ENCODE assay signal across 21 mouse cellular contexts in genomic region chr11:55110566-55111169, GRCm38 (mm10). TPM values are rescaled to one million over a fixed set of nuclear protein-coding genes. Genes with fewer than 3 reads are reported as not detected.
DNase-seq lines count a peak whose midpoint lies in the region; ATAC-seq and TF ChIP-seq lines count a peak whose summit lies in the region.
"Had no signal": no experiment of that assay in that cellular context is flagged by ENCODE, and none has a peak within 500 bp of the region (broad histone marks: within the 10 kb centered on the region; RNA-seq: fewer than 3 reads in every experiment).

No protein-coding gene starts in this region.

- H3K4me3 ChIP-seq in heart, embryonic 13.5 days = no peak overlapping the region
- no peak overlapping the region for H3K4me3 ChIP-seq in kidney, postnatal 0 days (replicated peaks; ENCODE audit: low read depth, low read length)
- no peak overlapping the region for H3K4me3 ChIP-seq in kidney, adult 2 months (ENCODE audit: insufficient read depth, low read depth, low read length)
- H3K4me3 ChIP-seq in gastrocnemius, adult 2 months = no peak overlapping the region
- H3K4me3 ChIP-seq: embryonic facial prominence, embryonic 13.5 days; forebrain, embryonic 10.5 days; megakaryocyte, embryonic 14.5 days had no signal

- intact Hi-C loops in gastrocnemius, adult 2 months (cut with DNase I) = no loop called here

- TF ChIP-seq POLR2A in kidney, adult 2 months (IDR thresholded peaks at IDR 0.05; ENCODE audit: low read depth, low read length) = no peak

- peaks cover 4% of the 10 kb centered on the region; the same call in 1 of the 2 replicates for H3K9me3 ChIP-seq in heart, embryonic 13.5 days
- H3K9me3 ChIP-seq in kidney, postnatal 0 days (replicated peaks; ENCODE audit: low read length) = no peaks in the 10 kb centered on the region
- H3K9me3 ChIP-seq: embryonic facial prominence, embryonic 13.5 days; forebrain, embryonic 10.5 days had no signal

- peaks cover 30% of the 10 kb centered on the region for H3K4me1 ChIP-seq in heart, embryonic 13.5 days
- H3K4me1 ChIP-seq in kidney, postnatal 0 days (replicated peaks; ENCODE audit: insufficient read depth, low read length) = 0 out of 2 replicates have a peak, but pooled peaks cover 8% of the 10 kb centered on the region
- H3K4me1 ChIP-seq in kidney, adult 2 months (ENCODE audit: control insufficient read depth, insufficient read depth, low read length) = peaks cover 6% of the 10 kb centered on the region; the same call in 1 of the 2 replicates
- H3K4me1 ChIP-seq: embryonic facial prominence, embryonic 13.5 days had no signal

- no peak for ATAC-seq in heart, embryonic 13.5 days (ENCODE audit: extremely low read depth, insufficient number of reproducible peaks, low FRiP score, low TSS enrichment)
- peak; percentile 86 for ATAC-seq in kidney, postnatal 0 days (replicated peaks; ENCODE audit: low FRiP score, low read depth)
- ATAC-seq: inflammation-experienced regulatory T-cells, adult 6 months; liver, postnatal 0 days had no signal

- H3K27me3 ChIP-seq in heart, embryonic 13.5 days (replicated peaks) = no peaks in the 10 kb centered on the region
- no peaks in the 10 kb centered on the region for H3K27me3 ChIP-seq in kidney, postnatal 0 days (ENCODE audit: insufficient read depth, low read length)
- no peaks in the 10 kb centered on the region for H3K27me3 ChIP-seq in kidney, adult 2 months (replicated peaks; ENCODE audit: control insufficient read depth, insufficient read depth, low read length)
- H3K27me3 ChIP-seq: embryonic facial prominence, embryonic 13.5 days had no signal

- 65% methylated on average over 7 of the region's 7 CpGs for WGBS in heart, embryonic 13.5 days
- 19% methylated on average over 7 of the region's 7 CpGs for WGBS in kidney, postnatal 0 days
- WGBS in kidney, adult 2 months = 44% methylated on average over 7 of the region's 7 CpGs

- H3K27ac ChIP-seq in heart, embryonic 13.5 days (replicated peaks) = 0 out of 2 replicates have a peak overlapping the region, but pooled peaks have one; percentile 39
- peak overlapping the region; percentile 1; the same call in 1 of the 2 replicates for H3K27ac ChIP-seq in kidney, postnatal 0 days
- no peak overlapping the region for H3K27ac ChIP-seq in kidney, adult 2 months (ENCODE audit: insufficient read depth, low read depth, low read length)
- no peak overlapping the region for H3K27ac ChIP-seq in gastrocnemius, adult 2 months
- H3K27ac ChIP-seq: embryonic facial prominence, embryonic 13.5 days; forebrain, embryonic 10.5 days had no signal

- no peak for DNase-seq in heart, adult 11 months
- peak; percentile 87 for DNase-seq in kidney, postnatal 0 days (ENCODE audit: low spot score)
- DNase-seq in kidney, adult 2 months = no peak
- DNase-seq in right cerebral cortex, postnatal 14 days = peak; percentile 23
- DNase-seq in right cerebral cortex, postnatal 10 days (ENCODE audit: low spot score in 2 of 2) = no peak
- DNase-seq in yolk sac, embryonic 10.5 days (ENCODE audit: low spot score) = peak; percentile 52
- no peak for DNase-seq in gastrocnemius, adult 2 months
- DNase-seq: heart, postnatal 36 days; liver, postnatal 0 days; thymus, postnatal 25 days had no signal

- peaks cover 24% of the 10 kb centered on the region; the same call in 1 of the 2 replicates for H3K36me3 ChIP-seq in heart, embryonic 13.5 days
- H3K36me3 ChIP-seq in kidney, postnatal 0 days (ENCODE audit: insufficient read depth, low read length) = 0 out of 2 replicates have a peak, but pooled peaks cover 4% of the 10 kb centered on the region
- no peaks in the 10 kb centered on the region; the same call in 1 of the 2 replicates for H3K36me3 ChIP-seq in kidney, adult 2 months (ENCODE audit: control insufficient read depth, insufficient read depth, low read length)
- H3K36me3 ChIP-seq: forebrain, embryonic 10.5 days had no signal

- H3K4me2 ChIP-seq in heart, embryonic 13.5 days = no peak overlapping the region
- H3K4me2 ChIP-seq in kidney, postnatal 0 days (ENCODE audit: low read length) = no peak overlapping the region
- H3K4me2 ChIP-seq: embryonic facial prominence, embryonic 13.5 days had no signal

- no peak overlapping the region for H3K9ac ChIP-seq in heart, embryonic 13.5 days
- H3K9ac ChIP-seq in kidney, postnatal 0 days (ENCODE audit: low read depth, low read length) = no peak overlapping the region
- H3K9ac ChIP-seq: embryonic facial prominence, embryonic 13.5 days; liver, postnatal 0 days had no signal

- TF ChIP-seq CTCF in kidney, postnatal 0 days (IDR thresholded peaks at IDR 0.05; ENCODE audit: low read depth) = no peak
- no peak for TF ChIP-seq CTCF in kidney, adult 2 months (conservative IDR thresholded peaks at IDR 0.05; ENCODE audit: insufficient read depth, insufficient read length, low read depth, low read length)
- no peak for TF ChIP-seq CTCF in gastrocnemius, adult 2 months (IDR thresholded peaks at IDR 0.05)

RNA-seq across cellular contexts. Expression of gene Gm2a, which starts 12.8 kb away (rescaled TPM):
- 42.2 and 45.3 TPM in 2 replicates for polyA plus RNA-seq in heart, embryonic 13.5 days (2015; fragmentation: Nextera tagmentation; extraction: Ambion mirVana)
- polyA plus RNA-seq in kidney, postnatal 0 days (2015; fragmentation: Nextera tagmentation; extraction: Ambion mirVana) = 57.6 and 59.8 TPM in 2 replicates
- polyA plus RNA-seq in kidney, adult 2 months (2012; rRNA removed) = 216 TPM in 2 replicates
- total RNA-seq in gastrocnemius, adult 2 months (2021) = 1 to 10 TPM; 6.5 to 6.7 TPM

RNA-seq across cellular contexts. Expression of gene Ccdc69, which starts 32.7 kb away (rescaled TPM):
- polyA plus RNA-seq in heart, embryonic 13.5 days (2015; fragmentation: Nextera tagmentation; extraction: Ambion mirVana) = 18.8 and 20.8 TPM in 2 replicates
- polyA plus RNA-seq in kidney, postnatal 0 days (2015; fragmentation: Nextera tagmentation; extraction: Ambion mirVana) = 2.4 and 2.5 TPM in 2 replicates
- 1.6 and 2.0 TPM in 2 replicates for polyA plus RNA-seq in kidney, adult 2 months (2012; rRNA removed)
- 1 to 10 TPM; 3.6 to 3.9 TPM for total RNA-seq in gastrocnemius, adult 2 months (2021)
- polyA plus RNA-seq: neural tube, embryonic 14.5 days had no signal

RNA-seq across cellular contexts. Expression of gene Slc36a3, which starts 40.8 kb away (rescaled TPM):
- polyA plus RNA-seq in heart, embryonic 13.5 days (2015; fragmentation: Nextera tagmentation; extraction: Ambion mirVana) = not detected in 2 replicates
- polyA plus RNA-seq in kidney, postnatal 0 days (2015; fragmentation: Nextera tagmentation; extraction: Ambion mirVana) = not detected in 2 replicates
- polyA plus RNA-seq in kidney, adult 2 months (2012; rRNA removed) = 0.04 and 0.11 TPM in 2 replicates
- not detected for total RNA-seq in gastrocnemius, adult 2 months (2021)
- total RNA-seq: common myeloid progenitor, adult 5-6 weeks; granulocyte monocyte progenitor cell, adult 5-6 weeks; heart, postnatal 36 days; layer of hippocampus, postnatal 25 days; monocyte, adult 5-6 weeks had no signal
- polyA plus RNA-seq: embryonic facial prominence, embryonic 13.5 days; forebrain, embryonic 10.5 days; limb, embryonic 11.5 days; liver, postnatal 0 days; neural tube, embryonic 14.5 days had no signal

Comparison
In these comparisons a context has a peak if more than half of its experiments do, and no peak if none do; other contexts are left out.
1. H3K27ac ChIP-seq: peak in heart, embryonic 13.5 days (single experiment) and kidney, postnatal 0 days (single experiment); none in kidney, adult 2 months (single experiment) and gastrocnemius, adult 2 months (single experiment).
2. DNase-seq: peak in kidney, postnatal 0 days (single experiment), right cerebral cortex, postnatal 14 days (single experiment) and yolk sac, embryonic 10.5 days (single experiment); none in heart, adult 11 months (single experiment), kidney, adult 2 months (single experiment), right cerebral cortex, postnatal 10 days (0 of 2) and gastrocnemius, adult 2 months (single experiment).